Mouse (Mus musculus) adrenal gland, postnatal 14 days (tissue): ENCODE data around the gene Gm10718. TPM values are rescaled to one million over a fixed set of nuclear protein-coding genes. Genes with fewer than 3 reads are reported as not detected.
"Not testable (repeated sequence)": the region's sequence is repeated elsewhere in the genome, so short reads cannot be mapped to it uniquely, and the experiment has no call there.

Experiments
- DNase-seq: peaks from one replicate; pipeline ENCODE4 v3.0.0; 2021; ENCODE audit warnings: mixed read lengths
- long read RNA-seq, 2 experiments: library from polyadenylated mRNA; stranded (forward); transcript quantifications; one replicate each; pipeline ENCODE4 v2.0.0; 2021
- total RNA-seq: library from RNA; stranded (reverse); gene quantifications from 2 replicates; pipeline ENCODE4 v1.2.3, GENCODE M21; 2021

Gm10718 gene
- total RNA-seq: 2.3 and 2.6 TPM in 2 replicates
- long read RNA-seq, experiment 1: 0 reads
- long read RNA-seq, experiment 2: 0 reads

DNA sequence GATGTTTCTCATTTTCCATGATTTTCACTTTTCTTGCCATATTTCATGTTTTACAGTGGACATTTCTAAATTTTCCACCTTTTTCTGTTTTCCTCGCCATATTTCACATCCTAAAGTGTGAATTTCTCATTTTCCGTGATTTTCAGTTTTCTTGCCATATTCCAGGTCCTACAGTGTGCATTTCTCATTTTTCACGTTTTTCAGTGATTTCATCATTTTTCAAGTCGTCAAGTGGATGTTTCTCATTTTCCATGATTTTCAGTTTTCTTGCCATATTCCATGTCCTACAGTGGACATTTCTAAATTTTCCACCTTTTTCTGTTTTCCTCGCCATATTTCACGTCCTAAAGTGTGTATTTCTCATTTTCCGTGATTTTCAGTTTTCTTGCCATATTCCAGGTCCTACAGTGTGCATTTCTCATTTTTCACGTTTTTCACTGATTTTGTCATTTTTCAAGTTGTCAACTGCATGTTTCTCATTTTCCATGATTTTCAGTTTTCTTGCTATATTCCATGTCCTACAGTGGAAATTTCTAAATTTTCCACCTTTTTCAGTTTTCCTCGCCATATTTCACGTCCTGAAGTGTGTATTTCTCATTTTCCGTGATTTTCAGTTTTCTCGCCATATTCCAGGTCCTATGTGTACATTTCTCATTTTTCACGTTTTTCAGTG is at the start of gene Gm10718:
Gene Gm10718, plus strand, starts transcription at position 236 of the 673 bp plus-strand sequence.
- not testable (repeated sequence) for DNase-seq

DNA sequence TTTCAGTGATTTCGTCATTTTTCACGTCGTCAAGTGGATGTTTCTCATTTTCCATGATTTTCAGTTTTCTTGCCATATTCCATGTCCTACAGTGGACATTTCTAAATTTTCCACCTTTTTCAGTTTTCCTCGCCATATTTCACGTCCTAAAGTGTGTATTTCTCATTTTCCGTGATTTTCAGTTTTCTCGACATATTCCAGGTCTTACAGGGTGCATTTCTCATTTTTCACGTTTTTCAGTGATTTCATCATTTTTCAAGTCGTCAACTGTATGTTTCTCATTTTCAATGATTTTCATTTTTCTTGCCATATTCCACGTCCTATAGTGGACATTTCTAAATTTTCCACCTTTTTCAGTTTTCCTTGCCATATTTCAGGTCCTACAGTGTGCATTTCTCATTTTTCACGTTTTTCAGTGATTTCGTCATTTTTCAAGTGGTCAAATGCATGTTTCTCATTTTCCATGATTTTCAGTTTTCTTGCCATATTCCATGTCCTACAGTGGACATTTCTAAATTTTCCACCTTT is 22.8 kb upstream of the Gm10718 start, which contains the start of gene Gm10722:
Gene Gm10722, plus strand, starts transcription at position 478 of the 528 bp plus-strand sequence.
- not testable (repeated sequence) for DNase-seq

DNA sequence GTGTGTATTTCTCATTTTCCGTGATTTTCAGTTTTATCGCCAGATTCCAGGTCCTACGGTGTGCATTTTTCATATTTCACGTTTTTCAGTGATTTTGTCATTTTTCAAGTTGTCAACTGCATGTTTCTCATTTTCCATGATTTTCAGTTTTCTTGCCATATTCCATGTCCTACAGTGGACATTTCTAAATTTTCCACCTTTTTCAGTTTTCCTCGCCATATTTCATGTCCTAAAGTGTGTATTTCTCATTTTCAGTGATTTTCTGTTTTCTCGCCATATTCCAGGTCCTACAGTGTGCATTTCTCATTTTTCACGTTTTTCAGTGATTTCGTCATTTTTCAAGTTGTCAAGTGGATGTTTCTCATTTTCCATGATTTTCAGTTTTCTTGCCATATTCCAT is 22.3 kb upstream of the Gm10718 start:
- DNase-seq: not testable (repeated sequence)

DNA sequence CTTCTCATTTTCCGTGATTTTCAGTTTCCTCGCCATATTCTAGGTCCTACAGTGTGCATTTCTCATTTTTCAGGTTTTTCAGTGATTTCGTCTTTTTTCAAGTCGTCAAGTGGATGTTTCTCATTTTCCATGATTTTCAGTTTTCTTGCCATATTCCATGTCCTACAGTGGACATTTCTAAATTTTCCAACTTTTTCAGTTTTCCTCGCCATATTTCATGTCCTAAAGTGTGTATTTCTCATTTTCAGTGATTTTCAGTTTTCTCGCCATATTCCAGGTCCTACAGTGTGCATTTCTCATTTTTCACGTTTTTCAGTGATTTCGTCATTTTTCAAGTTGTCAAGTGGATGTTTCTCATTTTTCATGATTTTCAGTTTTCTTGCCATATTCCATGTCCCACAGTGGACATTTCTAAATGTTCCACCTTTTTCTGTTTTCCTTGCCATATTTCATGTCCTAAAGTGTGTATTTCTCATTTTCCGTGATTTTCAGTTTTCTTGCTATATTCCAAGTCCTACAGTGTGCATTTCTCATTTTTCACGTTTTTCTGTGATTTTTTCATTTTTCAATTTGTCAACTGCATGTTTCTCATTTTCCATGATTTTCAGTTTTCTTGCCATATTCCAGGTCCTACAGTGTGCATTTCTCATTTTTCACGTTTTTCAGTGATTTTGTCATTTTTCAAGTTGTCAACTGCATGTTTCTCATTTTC is 21.2 kb upstream of the Gm10718 start:
- DNase-seq: peak; percentile 85

DNA sequence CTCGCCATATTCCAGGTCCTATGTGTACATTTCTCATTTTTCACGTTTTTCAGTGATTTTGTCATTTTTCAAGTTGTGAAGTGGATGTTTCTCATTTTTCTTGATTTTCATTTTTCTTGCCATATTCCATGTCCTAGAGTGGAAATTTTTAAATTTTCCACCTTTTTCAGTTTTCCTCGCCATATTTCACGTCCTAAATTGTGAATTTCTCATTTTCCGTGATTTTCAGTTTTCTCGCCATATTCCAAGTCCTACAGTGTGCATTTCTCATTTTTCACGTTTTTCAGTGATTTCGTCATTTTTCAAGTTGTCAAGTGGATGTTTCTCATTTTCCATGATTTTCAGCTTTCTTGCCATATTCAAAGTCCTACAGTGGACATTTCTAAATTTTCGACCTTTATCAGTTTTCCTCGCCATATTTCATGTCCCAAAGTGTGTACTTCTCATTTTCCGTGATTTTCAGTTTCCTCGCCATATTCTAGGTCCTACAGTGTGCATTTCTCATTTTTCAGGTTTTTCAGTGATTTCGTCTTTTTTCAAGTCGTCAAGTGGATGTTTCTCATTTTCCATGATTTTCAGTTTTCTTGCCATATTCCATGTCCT is 20.5 kb upstream of the Gm10718 start, which contains the start of gene Gm11168:
Gene Gm11168, plus strand, starts transcription at position 553 of the 603 bp plus-strand sequence.
- not testable (repeated sequence) for DNase-seq

DNA sequence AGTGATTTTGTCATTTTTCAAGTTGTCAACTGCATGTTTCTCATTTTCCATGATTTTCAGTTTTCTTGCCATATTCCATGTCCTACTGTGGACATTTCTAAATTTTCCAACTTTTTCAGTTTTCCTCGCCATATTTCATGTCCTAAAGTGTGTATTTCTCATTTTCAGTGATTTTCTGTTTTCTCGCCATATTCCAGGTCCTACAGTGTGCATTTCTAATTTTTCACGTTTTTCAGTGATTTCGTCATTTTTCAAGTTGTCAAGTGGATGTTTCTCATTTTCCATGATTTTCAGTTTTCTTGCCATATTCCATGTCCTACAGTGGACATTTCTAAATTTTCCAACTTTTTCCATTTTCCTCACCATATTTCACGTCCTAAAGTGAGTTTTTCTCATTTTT is 17.2 kb upstream of the Gm10718 start:
- not testable (repeated sequence) for DNase-seq

DNA sequence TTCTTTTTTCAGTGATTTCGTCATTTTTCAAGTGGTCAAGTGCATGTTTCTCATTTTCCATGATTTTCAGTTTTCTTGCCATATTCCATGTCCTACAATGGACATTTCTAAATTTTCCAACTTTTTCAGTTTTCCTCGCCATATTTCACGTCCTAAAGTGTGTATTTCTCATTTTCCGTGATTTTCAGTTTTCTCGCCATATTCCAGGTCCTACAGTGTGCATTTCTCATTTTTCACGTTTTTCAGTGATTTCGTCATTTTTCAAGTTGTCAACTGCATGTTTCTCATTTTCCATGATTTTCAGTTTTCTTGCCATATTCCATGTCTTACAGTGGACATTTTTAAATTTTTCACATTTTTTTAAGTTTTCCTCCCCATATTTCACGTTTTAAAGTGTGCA is 16.7 kb upstream of the Gm10718 start:
- DNase-seq: not testable (repeated sequence)

DNA sequence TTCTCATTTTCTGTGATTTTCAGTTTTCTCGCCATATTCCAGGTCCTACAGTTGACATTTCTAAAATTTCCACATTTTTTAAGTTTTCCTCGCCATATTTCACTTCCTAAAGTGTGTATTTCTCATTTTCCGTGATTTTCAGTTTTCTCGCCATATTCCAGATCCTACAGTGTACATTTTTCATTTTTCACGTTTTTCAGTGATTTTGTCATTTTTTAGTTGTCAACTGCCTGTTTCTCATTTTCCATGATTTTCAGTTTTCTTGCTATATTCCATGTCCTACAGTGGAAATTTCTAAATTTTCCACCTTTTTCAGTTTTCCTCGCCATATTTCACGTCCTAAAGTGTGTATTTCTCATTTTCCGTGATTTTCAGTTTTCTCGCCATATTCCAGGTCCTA is 16.1 kb upstream of the Gm10718 start:
- DNase-seq: not testable (repeated sequence)

DNA sequence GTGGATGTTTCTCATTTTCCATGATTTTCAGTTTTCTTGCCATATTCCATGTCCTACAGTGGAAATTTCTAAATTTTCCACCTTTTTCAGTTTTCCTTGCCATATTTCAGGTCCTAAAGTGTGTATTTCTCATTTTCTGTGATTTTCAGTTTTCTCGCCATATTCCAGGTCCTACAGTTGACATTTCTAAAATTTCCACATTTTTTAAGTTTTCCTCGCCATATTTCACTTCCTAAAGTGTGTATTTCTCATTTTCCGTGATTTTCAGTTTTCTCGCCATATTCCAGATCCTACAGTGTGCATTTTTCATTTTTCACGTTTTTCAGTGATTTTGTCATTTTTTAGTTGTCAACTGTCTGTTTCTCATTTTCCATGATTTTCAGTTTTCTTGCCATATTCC is 14.0 kb upstream of the Gm10718 start:
- DNase-seq: not testable (repeated sequence)

DNA sequence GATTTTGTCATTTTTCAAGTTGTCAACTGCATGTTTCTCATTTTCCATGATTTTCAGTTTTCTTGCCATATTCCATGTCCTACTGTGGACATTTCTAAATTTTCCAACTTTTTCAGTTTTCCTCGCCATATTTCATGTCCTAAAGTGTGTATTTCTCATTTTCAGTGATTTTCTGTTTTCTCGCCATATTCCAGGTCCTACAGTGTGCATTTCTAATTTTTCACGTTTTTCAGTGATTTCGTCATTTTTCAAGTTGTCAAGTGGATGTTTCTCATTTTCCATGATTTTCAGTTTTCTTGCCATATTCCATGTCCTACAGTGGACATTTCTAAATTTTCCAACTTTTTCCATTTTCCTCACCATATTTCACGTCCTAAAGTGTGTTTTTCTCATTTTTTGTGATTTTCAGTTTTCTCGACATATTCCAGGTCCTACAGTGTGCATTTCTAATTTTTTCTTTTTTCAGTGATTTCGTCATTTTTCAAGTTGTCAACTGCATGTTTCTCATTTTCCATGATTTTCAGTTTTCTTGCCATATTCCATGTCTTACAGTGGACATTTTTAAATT is 11.2 kb upstream of the Gm10718 start:
- DNase-seq: not testable (repeated sequence)

DNA sequence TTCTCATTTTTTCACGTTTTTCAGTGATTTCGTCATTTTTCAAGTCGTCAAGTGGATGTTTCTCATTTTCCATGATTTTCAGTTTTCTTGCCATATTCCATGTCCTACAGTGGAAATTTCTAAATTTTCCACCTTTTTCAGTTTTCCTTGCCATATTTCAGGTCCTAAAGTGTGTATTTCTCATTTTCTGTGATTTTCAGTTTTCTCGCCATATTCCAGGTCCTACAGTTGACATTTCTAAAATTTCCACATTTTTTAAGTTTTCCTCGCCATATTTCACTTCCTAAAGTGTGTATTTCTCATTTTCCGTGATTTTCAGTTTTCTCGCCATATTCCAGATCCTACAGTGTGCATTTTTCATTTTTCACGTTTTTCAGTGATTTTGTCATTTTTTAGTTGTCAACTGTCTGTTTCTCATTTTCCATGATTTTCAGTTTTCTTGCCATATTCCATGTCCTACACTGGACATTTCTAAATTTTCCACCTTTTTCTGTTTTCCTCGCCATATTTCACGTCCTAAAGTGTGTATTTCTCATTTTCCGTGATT is 10.5 kb upstream of the Gm10718 start, which contains the start of gene Gm10721:
Gene Gm10721, plus strand, starts transcription at position 408 of the 547 bp plus-strand sequence.
- DNase-seq: not testable (repeated sequence)

DNA sequence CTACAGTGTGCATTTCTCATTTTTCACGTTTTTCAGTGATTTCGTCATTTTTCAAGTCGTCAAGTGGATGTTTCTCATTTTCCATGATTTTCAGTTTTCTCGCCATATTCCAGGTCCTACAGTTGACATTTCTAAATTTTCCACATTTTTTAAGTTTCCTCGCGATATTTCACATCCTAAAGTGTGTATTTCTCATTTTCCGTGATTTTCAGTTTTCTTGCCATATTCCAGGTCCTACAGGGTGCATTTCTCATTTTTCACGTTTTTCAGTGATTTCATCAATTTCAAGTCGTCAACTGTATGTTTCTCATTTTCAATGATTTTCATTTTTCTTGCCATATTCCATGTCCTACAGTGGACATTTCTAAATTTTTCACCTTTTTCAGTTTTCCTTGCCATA is 8.0 kb upstream of the Gm10718 start, which contains the start of gene Gm10720:
Gene Gm10720, plus strand, starts transcription at position 301 of the 400 bp plus-strand sequence.
- not testable (repeated sequence) for DNase-seq

DNA sequence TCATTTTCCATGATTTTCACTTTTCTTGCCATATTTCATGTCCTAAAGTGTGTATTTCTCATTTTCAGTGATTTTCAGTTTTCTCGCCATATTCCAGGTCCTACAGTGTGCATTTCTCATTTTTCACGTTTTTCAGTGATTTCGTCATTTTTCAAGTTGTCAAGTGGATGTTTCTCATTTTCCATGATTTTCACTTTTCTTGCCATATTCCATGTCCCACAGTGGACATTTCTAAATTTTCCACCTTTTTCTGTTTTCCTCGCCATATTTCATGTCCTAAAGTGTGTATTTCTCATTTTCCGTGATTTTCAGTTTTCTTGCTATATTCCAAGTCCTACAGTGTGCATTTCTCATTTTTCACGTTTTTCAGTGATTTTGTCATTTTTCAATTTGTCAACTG is 7.5 kb upstream of the Gm10718 start:
- DNase-seq: not testable (repeated sequence)

DNA sequence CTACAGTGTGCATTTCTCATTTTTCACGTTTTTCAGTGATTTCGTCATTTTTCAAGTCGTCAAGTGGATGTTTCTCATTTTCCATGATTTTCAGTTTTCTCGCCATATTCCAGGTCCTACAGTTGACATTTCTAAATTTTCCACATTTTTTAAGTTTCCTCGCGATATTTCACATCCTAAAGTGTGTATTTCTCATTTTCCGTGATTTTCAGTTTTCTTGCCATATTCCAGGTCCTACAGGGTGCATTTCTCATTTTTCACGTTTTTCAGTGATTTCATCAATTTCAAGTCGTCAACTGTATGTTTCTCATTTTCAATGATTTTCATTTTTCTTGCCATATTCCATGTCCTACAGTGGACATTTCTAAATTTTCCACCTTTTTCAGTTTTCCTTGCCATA is 6.2 kb upstream of the Gm10718 start, which contains the start of gene Gm10719:
Gene Gm10719, plus strand, starts transcription at position 301 of the 400 bp plus-strand sequence.
- not testable (repeated sequence) for DNase-seq

DNA sequence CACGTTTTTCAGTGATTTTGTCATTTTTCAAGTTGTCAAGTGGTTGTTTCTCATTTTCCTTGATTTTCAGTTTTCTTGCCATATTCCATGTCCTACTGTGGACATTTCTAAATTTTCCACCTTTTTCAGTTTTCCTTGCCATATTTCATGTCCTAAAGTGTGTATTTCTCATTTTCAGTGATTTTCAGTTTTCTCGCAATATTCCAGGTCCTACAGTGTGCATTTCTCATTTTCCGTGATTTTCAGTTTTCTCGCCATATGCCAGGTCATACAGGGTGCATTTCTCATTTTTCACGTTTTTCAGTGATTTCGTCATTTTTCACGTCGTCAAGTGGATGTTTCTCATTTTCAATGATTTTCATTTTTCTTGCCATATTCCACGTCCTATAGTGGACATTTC is 4.4 kb upstream of the Gm10718 start:
- DNase-seq: peak; percentile 50

DNA sequence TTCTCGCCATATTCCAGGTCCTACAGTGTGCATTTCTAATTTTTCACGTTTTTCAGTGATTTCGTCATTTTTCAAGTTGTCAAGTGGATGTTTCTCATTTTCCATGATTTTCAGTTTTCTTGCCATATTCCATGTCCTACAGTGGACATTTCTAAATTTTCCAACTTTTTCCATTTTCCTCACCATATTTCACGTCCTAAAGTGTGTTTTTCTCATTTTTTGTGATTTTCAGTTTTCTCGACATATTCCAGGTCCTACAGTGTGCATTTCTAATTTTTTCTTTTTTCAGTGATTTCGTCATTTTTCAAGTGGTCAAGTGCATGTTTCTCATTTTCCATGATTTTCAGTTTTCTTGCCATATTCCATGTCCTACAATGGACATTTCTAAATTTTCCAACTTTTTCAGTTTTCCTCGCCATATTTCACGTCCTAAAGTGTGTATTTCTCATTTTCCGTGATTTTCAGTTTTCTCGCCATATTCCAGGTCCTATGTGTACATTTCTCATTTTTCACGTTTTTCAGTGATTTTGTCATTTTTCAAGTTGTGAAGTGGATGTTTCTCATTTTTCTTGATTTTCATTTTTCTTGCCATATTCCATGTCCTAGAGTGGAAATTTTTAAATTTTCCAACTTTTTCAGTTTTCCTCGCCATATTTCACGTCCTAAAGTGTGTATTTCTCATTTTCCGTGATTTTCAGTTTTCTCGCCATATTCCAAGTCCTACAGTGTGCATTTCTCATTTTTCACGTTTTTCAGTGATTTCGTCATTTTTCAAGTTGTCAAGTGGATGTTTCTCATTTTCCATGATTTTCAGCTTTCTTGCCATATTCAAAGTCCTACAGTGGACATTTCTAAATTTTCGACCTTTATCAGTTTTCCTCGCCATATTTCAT is 3.3 kb upstream of the Gm10718 start:
- DNase-seq: peak; percentile 58

DNA sequence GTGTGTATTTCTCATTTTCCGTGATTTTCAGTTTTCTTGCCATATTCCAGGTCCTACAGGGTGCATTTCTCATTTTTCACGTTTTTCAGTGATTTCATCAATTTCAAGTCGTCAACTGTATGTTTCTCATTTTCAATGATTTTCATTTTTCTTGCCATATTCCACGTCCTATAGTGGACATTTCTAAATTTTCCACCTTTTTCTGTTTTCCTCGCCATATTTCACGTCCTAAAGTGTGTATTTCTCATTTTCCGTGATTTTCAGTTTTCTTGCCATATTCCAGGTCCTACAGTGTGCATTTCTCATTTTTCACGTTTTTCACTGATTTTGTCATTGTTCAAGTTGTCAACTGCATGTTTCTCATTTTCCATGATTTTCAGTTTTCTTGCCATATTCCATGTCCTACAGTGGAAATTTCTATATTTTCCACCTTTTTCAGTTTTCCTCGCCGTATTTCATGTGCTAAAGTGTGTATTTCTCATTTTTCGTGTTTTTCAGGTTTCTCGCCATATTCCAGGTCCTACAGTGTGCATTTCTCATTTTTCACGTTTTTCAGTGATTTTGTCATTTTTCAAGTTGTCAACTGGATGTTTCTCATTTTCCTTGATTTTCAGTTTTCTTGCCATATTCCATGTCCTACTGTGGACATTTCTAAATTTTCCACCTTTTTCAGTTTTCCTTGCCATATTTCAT is 885 bp upstream of the Gm10718 start:
- not testable (repeated sequence) for DNase-seq

DNA sequence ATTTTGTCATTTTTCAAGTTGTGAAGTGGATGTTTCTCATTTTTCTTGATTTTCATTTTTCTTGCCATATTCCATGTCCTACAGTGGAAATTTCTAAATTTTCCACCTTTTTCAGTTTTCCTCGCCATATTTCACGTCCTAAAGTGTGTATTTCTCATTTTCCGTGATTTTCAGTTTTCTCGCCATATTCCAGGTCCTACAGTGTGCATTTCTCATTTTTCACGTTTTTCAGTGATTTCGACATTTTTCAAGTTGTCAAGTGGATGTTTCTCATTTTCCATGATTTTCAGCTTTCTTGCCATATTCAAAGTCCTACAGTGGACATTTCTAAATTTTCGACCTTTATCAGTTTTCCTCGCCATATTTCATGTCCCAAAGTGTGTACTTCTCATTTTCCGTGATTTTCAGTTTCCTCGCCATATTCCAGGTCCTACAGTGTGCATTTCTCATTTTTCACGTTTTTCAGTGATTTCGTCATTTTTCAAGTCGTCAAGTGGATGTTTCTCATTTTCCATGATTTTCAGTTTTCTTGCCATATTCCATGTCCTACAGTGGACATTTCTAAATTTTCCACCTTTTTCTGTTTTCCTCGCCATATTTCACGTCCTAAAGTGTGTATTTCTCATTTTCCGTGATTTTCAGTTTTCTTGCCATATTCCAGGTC is 770 bp downstream of the Gm10718 start:
- DNase-seq: not testable (repeated sequence)

DNA sequence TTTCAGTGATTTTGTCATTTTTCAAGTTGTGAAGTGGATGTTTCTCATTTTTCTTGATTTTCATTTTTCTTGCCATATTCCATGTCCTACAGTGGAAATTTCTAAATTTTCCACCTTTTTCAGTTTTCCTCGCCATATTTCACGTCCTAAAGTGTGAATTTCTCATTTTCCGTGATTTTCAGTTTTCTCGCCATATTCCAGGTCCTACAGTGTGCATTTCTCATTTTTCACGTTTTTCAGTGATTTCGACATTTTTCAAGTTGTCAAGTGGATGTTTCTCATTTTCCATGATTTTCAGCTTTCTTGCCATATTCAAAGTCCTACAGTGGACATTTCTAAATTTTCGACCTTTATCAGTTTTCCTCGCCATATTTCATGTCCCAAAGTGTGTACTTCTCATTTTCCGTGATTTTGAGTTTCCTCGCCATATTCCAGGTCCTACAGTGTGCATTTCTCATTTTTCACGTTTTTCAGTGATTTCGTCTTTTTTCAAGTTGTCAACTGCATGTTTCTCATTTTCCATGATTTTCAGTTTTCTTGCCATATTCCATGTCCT is 1.6 kb downstream of the Gm10718 start, which contains the start of gene Gm10717:
Gene Gm10717, plus strand, starts transcription at position 506 of the 556 bp plus-strand sequence.
- DNase-seq: not testable (repeated sequence)
